Mouse (Mus musculus) embryonic facial prominence, embryonic 11.5 days (tissue): ENCODE data around the gene Inpp5b. TPM values are rescaled to one million over a fixed set of nuclear protein-coding genes. Genes with fewer than 3 reads are reported as not detected.
A peak's percentile ranks its signal among the peaks of the same experiment; 100 is the strongest.

Experiments
- ATAC-seq: fragments of 200-750 bp; cut with Nextera tagmentation; replicated peaks from 2 replicates; pipeline ENCODE4 v1.8.0; 2017; ENCODE audit warnings: low read depth; ENCODE audit not compliant: insufficient number of reproducible peaks, low FRiP score, low TSS enrichment
- DNase-seq: peaks from one replicate; pipeline ENCODE4 v3.0.0-alpha.2; 2015; ENCODE audit warnings: low spot score
- H3K27ac ChIP-seq: fragments of 300-500 bp; sonication (generic); replicated peaks from 2 replicates; pipeline ENCODE4 v1.5.1; 2014; ENCODE audit warnings: mild to moderate bottlenecking, low read depth, low read length, control low read depth
- H3K27me3 ChIP-seq: fragments of 300-500 bp; sonication (generic); 2 replicates; pipeline ENCODE4 v1.6.1; 2014; ENCODE audit warnings: mild to moderate bottlenecking, low read length, moderate library complexity, mixed read lengths; ENCODE audit not compliant: control insufficient read depth, insufficient read depth
- H3K36me3 ChIP-seq: fragments of 300-500 bp; sonication (generic); replicated peaks from 2 replicates; pipeline ENCODE4 v1.6.1; 2014; ENCODE audit warnings: low read depth, mild to moderate bottlenecking, low read length, moderate library complexity, mixed read lengths; ENCODE audit not compliant: control insufficient read depth, insufficient read depth
- H3K4me1 ChIP-seq: fragments of 300-500 bp; sonication (generic); 2 replicates; pipeline ENCODE4 v1.6.1; 2014; ENCODE audit warnings: low read length, mixed read lengths; ENCODE audit not compliant: control insufficient read depth, insufficient read depth
- H3K4me2 ChIP-seq: fragments of 300-500 bp; sonication (generic); 2 replicates; pipeline ENCODE4 v1.6.1; 2014; ENCODE audit warnings: low read depth, mild to moderate bottlenecking, control low read depth, low read length, moderate library complexity
- H3K4me3 ChIP-seq: fragments of 300-500 bp; sonication (generic); 2 replicates; pipeline ENCODE4 v1.5.1; 2014; ENCODE audit warnings: low read depth, low read length, control low read depth
- H3K9ac ChIP-seq: fragments of 300-500 bp; sonication (generic); replicated peaks from 2 replicates; pipeline ENCODE4 v1.6.1; 2014; ENCODE audit warnings: mild to moderate bottlenecking, control low read depth, low read length
- H3K9me3 ChIP-seq: fragments of 300-500 bp; sonication (generic); replicated peaks from 2 replicates; pipeline ENCODE4 v1.6.1; 2016; ENCODE audit warnings: mild to moderate bottlenecking, low read length, inconsistent platforms, mixed read lengths; ENCODE audit not compliant: control insufficient read depth
- WGBS: fragments of 180-500 bp; shearing (Covaris S2); extraction: QIAGEN DNeasy Blood & Tissue Kit; methylation state at CpG from one replicate; pipeline ENCODE4 v1.1.7; 2014; 5-methylcytosine and 5-hydroxymethylcytosine counted together
- polyA plus RNA-seq: library from polyadenylated mRNA; unstranded; fragments of >200 nt; fragmentation: Nextera tagmentation; extraction: Ambion mirVana; gene quantifications from 2 replicates; pipeline ENCODE4 v1.2.1, GENCODE M21; 2014

Gene Inpp5b
- 26.2 and 28.2 TPM in 2 replicates for polyA plus RNA-seq

DNA sequence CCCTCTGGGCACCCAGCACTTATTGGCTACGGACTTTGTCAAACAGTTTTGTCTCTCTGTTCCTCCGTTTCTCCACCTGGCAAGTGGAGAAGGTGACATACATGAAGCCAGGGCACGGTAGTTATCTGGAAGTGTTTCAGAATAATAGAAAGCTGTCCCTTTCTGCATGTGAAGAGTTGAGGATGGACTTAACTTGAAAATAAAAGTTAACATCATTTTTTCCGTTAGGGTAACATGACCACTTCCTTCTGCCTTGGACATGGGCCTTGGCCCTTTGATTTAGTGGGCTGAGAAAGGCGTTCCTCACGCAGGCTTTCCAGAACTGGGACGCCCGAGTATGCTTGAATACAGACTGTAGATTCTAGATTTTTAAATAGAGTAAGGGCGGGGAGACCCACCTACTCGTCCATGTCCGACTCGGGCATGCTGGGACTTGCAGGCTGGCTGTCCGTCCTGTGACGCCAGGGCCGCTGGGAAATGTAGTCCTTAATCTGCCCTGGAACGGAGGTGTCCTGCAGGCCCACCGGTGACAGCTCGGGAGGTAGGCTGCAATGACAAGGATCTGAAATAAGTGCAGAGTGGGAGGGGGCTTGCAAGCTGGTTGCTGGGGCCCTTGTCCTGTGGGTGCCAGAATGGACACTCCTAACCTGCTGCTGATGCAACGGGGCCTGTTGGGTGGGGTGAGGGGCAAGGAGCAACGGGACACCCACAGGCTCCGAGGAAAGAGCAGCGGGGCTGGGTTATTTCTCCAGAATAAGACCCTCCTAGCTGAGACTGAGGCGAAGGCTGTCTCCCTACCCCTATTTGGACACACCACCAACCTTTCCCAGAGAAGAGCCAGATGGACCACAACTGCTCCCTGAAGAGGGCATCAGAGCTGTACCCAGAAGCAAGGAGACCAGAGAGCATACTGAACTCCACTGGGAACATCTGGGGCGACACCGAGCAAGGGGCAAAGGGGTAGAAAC lies at the start of gene Inpp5b:
Gene Inpp5b, plus strand, starts transcription at position 475 of the 968 bp plus-strand sequence.
- peak; percentile 84 for DNase-seq
- Histone ChIP-seq H3K36me3 (no peaks in the 10 kb centered on the region), H3K4me2 (peak within 1 kb of the TSS; percentile 67), H3K9me3 (no peaks in the 10 kb centered on the region), H3K27me3 (no peaks in the 10 kb centered on the region), H3K4me1 (no peaks in the 10 kb centered on the region), H3K27ac (no peak within 1 kb of the TSS), H3K9ac (peak within 1 kb of the TSS; percentile 61), H3K4me3 (peak within 1 kb of the TSS; percentile 53)
- peak; percentile 78 for ATAC-seq
- WGBS: 17% methylated on average over 25 of the region's 25 CpGs

GRCm38 (mm10) chr4:124692416-124692861 lies 49.2 kb upstream of the Inpp5b start:
- H3K27me3 ChIP-seq: peaks cover 3% of the 10 kb centered on the region; the same call in 1 of the 2 replicates
- no peaks in the 10 kb centered on the region for H3K36me3 ChIP-seq
- ATAC-seq: no peak
- H3K27ac ChIP-seq: no peak overlapping the region
- H3K9me3 ChIP-seq: no peaks in the 10 kb centered on the region
- no peak for DNase-seq
- peaks cover 3% of the 10 kb centered on the region for H3K4me1 ChIP-seq
- peak overlapping the region; percentile 56 for H3K4me2 ChIP-seq
- WGBS: 81% methylated on average over 3 of the region's 3 CpGs
- H3K9ac ChIP-seq: peak overlapping the region; percentile 65
- peak overlapping the region; percentile 63 for H3K4me3 ChIP-seq

DNA sequence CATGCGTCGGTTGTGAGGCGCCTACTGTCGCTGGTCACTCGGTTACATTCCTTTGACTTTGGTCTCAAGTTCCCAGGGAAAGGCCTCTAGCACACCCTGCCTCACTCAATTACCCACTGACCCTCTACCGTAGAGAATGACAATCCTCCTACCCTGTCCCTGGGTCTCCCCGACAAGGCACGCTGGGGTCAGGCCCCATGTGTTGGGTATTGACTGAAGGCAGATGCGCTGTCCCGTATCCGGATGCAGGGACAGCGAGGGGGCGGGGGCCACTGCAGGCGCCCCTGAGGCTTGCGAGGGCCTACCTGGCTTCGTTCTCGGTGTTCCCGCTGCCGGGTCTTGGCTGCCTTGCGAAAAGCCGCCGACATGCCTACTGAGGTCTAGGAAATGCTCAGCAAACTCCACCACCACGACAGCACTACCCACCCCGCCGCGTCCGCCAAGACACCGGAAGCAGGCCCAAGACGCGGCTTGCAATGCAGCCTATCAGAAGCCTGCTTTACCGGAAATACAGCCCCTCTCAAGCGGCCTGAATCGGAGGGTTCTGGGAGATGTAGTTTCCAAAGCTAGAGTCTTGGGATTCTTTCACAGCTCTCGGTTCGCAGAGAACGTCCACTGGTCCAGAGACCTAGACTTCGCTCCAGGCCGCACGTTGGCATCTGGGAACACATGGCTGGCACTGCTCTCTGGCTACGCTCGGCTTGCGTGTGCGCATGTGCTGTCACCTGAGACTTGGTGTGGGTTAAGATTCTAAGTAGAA lies 48.3 kb upstream of the Inpp5b start, which contains the start of gene Utp11:
Gene Utp11, minus strand, starts transcription at position 466 of the 760 bp plus-strand sequence.
- Histone ChIP-seq H3K27me3 (peaks cover 3% of the 10 kb centered on the region; the same call in 1 of the 2 replicates), H3K4me3 (peak within 1 kb of the TSS; percentile 63), H3K9me3 (no peaks in the 10 kb centered on the region), H3K4me2 (peak within 1 kb of the TSS; percentile 56), H3K27ac (peak within 1 kb of the TSS; percentile 2; the same call in 1 of the 2 replicates), H3K36me3 (no peaks in the 10 kb centered on the region), H3K4me1 (peaks cover 3% of the 10 kb centered on the region), H3K9ac (peak within 1 kb of the TSS; percentile 65)
- under 1% methylated on average over 43 of the region's 43 CpGs for WGBS
- DNase-seq (peak; percentile 96), ATAC-seq (peak; percentile 92)

DNA sequence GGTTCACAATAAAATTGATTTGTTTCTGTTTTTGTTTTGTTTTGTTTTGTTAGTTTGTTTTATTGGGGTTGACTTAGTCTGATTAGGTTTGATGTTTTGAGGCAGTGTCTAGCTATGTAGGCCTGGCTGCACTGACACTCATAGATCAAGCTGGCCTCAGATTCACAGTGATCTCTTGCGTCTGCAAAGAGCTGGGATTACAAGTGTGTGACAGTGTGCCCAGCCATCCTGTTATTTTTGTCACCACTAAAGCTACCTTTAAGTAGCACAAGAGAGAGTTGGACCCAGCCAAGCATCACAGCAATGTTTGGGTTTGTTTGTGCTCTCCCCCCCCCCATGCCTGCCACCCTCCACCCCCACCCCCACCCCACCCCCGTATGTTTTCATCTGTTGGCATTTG lies 47.1 kb upstream of the Inpp5b start:
- Histone ChIP-seq H3K4me1 (peaks cover 3% of the 10 kb centered on the region), H3K4me3 (no peak overlapping the region), H3K27me3 (peaks cover 3% of the 10 kb centered on the region; the same call in 1 of the 2 replicates), H3K4me2 (no peak overlapping the region), H3K36me3 (no peaks in the 10 kb centered on the region), H3K9ac (no peak overlapping the region), H3K27ac (no peak overlapping the region), H3K9me3 (no peaks in the 10 kb centered on the region)
- ATAC-seq: no peak
- 89% methylated on average over 2 of the region's 2 CpGs for WGBS
- no peak for DNase-seq

DNA sequence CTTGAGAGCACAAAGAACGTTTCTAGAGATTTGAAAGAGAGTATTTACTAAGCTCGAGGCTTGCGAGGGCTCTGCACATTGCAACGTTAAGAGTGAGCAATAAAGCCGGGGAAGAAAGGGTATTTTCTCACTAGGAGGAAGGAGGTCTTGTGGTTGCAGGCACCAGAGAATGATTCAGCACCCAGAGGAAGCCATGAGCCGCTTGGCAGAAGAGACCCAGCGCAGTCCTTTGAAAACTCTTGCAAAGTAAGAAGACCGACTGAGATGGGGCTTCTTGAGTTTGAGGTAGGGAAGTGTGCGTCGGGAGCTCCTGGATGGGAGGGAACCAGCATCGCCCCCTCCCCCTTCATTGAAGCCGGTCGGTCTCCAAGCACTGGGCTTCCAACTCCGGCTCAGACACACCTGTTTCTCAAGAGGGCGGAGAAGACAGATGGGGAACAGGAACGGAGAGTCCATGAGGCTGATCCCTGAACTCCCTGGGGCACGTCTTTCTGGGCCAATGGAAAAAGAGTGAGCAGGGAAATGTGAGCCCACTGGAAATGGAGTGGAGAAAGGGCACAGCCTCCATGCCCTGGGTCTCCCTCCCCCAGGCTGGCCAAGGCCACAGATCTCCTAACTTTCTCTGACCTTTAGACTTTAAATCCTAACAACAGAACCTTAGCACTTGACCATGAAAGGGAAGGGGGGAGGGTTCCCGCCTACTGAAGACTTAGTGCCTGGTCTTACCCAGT lies 45.7 kb upstream of the Inpp5b start:
- no peak for ATAC-seq
- Histone ChIP-seq H3K4me2 (no peak overlapping the region), H3K27ac (no peak overlapping the region), H3K27me3 (peaks cover 3% of the 10 kb centered on the region; the same call in 1 of the 2 replicates), H3K36me3 (no peaks in the 10 kb centered on the region), H3K9ac (peak overlapping the region; percentile 3; the same call in 1 of the 2 replicates), H3K9me3 (no peaks in the 10 kb centered on the region), H3K4me1 (peaks cover 3% of the 10 kb centered on the region), H3K4me3 (no peak overlapping the region)
- WGBS: 14% methylated on average over 18 of the region's 18 CpGs
- no peak for DNase-seq

- DNase-seq (no peak), ATAC-seq (no peak)
- Histone ChIP-seq H3K4me2 (peak overlapping the region; percentile 84), H3K4me1 (peaks cover 21% of the 10 kb centered on the region), H3K4me3 (no peak overlapping the region), H3K36me3 (no peaks in the 10 kb centered on the region), H3K27ac (peak overlapping the region; percentile 89), H3K9me3 (no peaks in the 10 kb centered on the region), H3K27me3 (peaks cover 3% of the 10 kb centered on the region; the same call in 1 of the 2 replicates), H3K9ac (peak overlapping the region; percentile 89; the same call in 1 of the 2 replicates)
- WGBS: 6% methylated on average over 6 of the region's 6 CpGs
Observed at GRCm38 (mm10) chr4:124699791-124700190, 41.9 kb upstream of the Inpp5b start.

DNA sequence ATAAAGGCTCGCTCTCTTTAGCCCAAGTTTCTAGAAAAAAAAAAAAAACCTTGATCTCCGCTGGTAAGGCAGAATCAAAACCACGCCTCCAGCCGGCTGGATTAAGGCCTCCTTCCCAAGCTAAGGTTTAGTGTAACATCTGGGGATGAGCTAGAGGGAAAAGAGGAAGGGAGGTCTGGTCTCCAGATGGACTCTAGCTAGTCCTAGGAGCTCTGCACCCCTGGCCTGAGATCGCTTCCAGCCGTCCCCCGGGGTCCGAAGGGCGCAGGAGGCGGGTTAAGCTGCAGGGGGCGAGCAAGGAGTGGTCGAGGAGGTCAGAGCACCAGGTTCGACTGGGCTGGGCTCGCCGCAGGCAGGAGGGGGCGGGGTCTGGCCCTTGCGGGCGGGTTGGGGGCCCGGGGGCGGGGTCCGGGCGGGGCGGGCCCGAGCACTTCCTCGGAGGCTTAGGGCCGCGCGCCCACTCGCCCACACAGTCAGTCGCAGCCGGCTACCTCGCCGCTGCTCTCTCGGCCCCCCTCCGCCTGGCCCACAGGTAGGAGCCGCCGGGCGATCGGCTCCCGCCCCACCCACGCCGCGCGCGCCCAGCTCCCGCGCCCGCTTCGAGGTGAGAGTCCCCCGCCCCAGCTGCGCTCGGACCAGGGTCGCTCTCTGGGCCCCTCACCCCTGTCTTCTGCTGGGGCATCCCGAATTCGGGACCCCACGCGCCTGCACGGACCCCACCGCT lies 41.2 kb upstream of the Inpp5b start, which contains the start of gene Fhl3:
Gene Fhl3, plus strand, starts transcription at position 454 of the 724 bp plus-strand sequence.
- 0% methylated on average over 37 of the region's 59 CpGs for WGBS
- peak within 1 kb of the TSS; percentile 89 for H3K27ac ChIP-seq

More for the DNA sequence above, 41.2 kb upstream of the Inpp5b start, which contains the start of gene Fhl3:
- no peaks in the 10 kb centered on the region for H3K36me3 ChIP-seq
- H3K9ac ChIP-seq: peak within 1 kb of the TSS; percentile 89
- peak; percentile 79 for ATAC-seq
- peak within 1 kb of the TSS; percentile 82 for H3K4me3 ChIP-seq
- peak within 1 kb of the TSS; percentile 84 for H3K4me2 ChIP-seq
- peak; percentile 90 for DNase-seq
- H3K4me1 ChIP-seq: peaks cover 26% of the 10 kb centered on the region
- no peaks in the 10 kb centered on the region for H3K9me3 ChIP-seq
- peaks cover 3% of the 10 kb centered on the region; the same call in 1 of the 2 replicates for H3K27me3 ChIP-seq
